Mouse (Mus musculus): Measurements from ENCODE around the gene Hoxa11.

Gene Hoxa11

GRCm38 (mm10) chr6:52245757-52246142, at the start of gene Hoxa11:
Gene Hoxa11, minus strand, starts transcription at chr6:52245810.
- DNase-seq, result no peak

- no peak for DNase-seq
Measured at GRCm38 (mm10) chr6:52294616-52295015, 49.0 kb upstream of the Hoxa11 start.

DNA sequence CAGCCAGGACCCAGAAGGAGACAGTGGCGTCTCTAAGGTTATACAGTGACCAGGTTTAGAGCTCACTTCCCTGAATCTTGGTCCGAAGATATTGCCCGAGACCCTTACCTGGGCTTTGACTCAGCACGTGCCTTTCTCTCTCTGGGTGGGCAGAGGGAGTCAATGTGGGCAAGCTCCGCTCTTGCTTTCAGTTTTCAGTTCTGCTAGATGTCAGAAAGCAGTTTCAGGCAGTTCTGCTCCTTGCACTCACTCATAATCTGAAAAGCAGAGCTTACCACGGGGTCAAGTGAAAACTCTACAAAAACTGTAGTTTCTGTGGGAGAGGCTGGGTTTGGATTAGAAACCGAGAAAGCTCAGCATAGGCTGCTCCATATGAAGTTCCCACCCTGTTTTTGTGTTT, 46.7 kb upstream of the Hoxa11 start:
- DNase-seq, result no peak

DNA sequence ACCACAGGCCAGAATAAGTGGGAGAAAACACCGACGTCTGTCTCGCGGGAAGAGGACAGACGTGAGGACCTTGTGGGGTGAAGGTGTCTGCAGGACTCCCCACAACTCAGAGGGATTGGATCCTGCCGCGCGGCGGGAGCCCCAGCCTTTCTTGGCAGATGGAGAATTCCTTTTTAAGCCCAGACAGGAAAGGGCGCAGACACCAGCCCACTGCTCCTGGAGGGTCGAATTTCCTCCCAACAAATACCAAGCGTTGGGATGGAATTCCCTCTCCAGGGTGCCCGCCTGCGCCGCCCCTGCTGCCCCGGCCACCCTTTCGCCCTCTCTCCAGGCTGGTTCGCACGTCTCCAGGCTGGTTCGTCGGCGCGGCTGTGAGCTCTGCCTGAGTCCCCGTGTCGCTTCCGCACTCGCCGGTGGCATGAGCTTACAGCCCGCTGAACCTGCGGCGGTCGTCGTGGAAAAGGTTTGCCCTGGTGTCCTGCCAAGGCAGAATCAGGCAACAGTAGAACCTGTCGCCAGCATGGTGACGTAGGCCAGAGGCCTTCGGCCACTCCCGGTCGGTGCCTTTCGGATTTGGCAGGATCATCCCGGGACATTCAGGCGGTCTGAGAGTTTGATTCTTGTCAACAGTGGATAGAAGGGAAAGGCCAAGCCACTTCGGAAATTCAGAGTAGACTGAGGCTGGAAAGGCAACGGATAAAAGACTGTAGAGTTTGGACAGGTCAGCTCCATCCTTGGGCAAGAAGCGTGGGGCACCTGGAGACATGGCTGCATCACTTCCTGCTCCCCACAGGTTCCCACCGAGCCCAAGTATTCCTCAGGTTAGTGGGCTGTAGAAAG, 45.6 kb upstream of the Hoxa11 start:
- no peak for DNase-seq

GRCm38 (mm10) chr6:52290186-52290585, 44.6 kb upstream of the Hoxa11 start:
- no peak for DNase-seq

DNA sequence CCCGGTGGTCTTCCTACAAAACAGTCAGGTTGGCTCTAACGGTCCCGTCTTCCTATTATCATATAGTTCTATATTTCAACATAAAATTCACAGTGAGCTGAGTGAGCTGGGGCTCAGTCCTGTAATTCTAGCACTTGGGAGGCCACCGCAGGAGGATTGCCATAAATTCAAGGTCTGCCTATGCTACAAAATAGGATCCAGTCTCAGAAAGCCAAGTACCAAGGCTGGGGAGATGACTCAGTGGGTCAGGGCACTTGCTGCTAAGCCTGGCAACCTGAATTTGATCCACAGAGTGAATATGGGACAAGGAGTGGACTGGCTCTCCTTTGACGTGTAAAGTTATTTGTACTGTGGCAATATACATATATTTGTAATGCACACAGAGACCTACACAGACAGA, 38.3 kb upstream of the Hoxa11 start:
- DNase-seq, result no peak

DNA sequence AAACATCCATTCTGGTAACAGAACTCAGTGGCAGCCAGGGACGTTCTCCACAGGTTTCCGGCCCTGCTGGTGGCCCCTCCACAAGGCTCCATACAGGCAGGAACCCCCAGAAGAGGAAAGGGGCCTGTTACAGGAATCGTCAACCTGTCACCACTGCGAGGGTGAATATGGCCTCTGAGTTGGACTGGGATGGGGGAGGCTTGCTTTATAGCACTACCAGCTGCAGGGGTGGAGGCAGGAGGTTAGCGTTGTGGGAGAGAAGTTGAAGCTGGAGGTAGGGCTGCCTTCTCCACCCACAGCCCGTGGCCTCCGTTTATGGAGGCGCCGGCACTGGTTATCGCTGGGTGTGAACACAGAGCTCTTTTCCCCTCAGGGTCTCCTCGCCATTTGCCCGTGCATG, 35.5 kb upstream of the Hoxa11 start:
- no peak for DNase-seq

GRCm38 (mm10) chr6:52276920-52277319, 31.3 kb upstream of the Hoxa11 start:
- DNase-seq, result no peak

GRCm38 (mm10) chr6:52276382-52276781, 30.8 kb upstream of the Hoxa11 start:
- DNase-seq, result no peak

- no peak for DNase-seq
Measured at GRCm38 (mm10) chr6:52275563-52276280, 30.1 kb upstream of the Hoxa11 start.

DNA sequence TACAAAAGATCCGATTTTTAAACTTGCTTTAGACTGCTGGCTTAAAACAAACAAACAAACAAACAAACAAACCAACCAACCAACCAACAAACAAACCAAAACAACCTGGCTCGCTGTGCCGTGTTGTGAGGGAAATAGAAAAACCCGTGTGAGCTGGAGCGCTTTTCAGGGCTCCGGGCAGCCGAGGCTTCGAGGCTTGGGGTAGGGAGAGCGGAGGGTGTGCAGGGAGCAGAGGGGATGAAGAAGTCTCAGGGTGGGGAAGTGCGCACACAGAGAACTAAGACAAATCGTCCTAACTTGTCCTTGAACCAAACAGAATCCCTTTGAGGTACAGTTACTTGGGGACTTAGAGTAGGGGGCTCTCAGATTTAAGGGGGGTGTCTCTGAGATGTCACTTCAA, 29.0 kb upstream of the Hoxa11 start:
- no peak for DNase-seq

- no peak for DNase-seq
Measured at GRCm38 (mm10) chr6:52273656-52274280, 28.2 kb upstream of the Hoxa11 start.

DNA sequence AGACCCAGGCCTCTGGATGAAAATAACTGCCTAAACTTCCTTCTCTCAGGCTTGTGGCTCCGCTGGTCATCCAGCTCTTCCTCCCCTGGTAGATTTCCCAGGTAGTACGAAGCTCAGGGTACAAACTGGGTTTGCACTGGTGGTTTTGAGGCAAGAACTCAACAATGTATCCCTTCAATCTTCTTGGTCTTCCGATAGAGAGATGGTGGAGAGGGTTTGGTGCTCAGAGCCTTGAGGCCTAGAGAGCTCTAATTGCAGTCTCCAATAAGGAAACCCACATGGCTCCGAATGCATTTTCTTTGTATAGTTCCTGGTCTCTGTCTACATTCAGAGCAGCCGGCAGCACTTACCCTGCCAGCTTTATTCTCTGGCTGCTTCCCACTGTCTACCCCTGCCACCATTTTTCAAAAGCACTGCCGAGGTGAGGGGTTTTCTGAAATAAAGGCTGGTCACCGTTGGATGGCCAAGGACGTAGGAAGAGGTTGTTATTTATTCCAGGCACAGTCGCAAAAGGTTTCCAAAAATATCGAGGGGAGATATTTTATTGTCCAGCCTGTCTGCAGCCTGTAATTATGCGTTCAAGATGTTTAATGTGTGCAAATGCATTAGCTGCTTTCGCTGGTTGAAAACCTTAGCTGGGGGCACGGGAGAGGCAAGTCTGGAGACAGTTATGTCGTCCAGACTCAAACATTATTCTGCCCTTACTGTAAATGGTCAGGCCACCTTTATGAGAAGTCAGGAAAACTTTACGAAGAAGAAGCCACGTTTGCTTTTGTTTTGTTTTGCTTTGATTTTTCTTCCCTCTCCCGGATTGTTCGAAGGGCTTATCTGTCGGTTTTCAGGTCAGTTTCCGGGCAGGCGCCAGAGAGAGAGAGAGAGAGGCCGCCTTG, 27.4 kb upstream of the Hoxa11 start:
- DNase-seq, result no peak

- peak in 1 of 2 experiments; percentile 53 for DNase-seq
Measured at GRCm38 (mm10) chr6:52270494-52271480, 25.2 kb upstream of the Hoxa11 start.

- no peak for DNase-seq
Measured at GRCm38 (mm10) chr6:52268756-52269155, 23.1 kb upstream of the Hoxa11 start.

DNA sequence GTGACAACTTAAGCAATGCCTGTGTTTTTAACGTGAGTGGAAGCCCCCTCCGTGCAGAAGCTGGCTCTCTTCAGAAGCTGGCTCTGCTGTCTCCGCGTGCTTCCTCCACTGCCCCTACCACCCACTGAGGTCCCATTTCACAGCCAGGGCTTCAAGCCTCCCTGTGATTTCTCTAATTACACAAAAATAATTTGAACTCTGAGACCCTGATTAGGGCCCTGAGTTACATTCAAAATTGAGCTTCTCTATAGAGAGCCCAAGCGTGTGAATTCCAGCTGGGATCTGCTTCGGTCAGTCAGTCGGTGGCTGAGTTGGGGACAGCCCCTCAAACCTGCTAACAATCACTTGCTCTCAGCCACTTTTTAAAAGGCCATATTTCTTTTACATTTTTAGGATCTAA, 22.7 kb upstream of the Hoxa11 start:
- DNase-seq, result no peak

DNA sequence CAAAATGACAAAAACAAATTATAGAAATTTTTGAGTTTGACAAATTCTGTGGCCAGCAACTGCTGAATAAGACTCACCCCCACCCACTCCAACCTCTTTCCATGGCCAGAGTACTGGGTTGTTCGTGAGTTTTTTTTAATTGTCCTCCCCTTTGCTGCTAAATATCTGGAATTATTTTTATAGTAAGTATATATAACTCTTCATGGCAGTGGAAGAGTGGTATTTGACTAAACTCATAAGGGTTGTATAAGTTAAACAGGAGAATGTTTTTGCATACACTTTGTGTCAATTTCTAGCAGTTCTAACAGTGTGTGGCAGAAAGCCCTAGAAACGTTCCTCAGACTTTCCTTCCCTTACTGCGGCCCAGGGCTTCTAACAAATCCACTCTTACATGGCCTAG, 22.1 kb upstream of the Hoxa11 start:
- no peak for DNase-seq

- no peak for DNase-seq
Measured at GRCm38 (mm10) chr6:52267221-52267620, 21.6 kb upstream of the Hoxa11 start.

GRCm38 (mm10) chr6:52266666-52266985, 21.0 kb upstream of the Hoxa11 start:
- DNase-seq, result no peak

- no peak for DNase-seq
Measured at GRCm38 (mm10) chr6:52265913-52266665, 20.5 kb upstream of the Hoxa11 start.

All from spleen, adult 18-20 months (tissue).